Mouse (Mus musculus) embryonic fibroblast, embryonic 13.5 days (primary cell): ENCODE data around the gene Eln. TPM values are rescaled to one million over a fixed set of nuclear protein-coding genes. Genes with fewer than 3 reads are reported as not detected.

ENCODE experiments used
- H3K27ac ChIP-seq: 2 replicates; pipeline ENCODE4 v1.5.1; 2012; ENCODE audit warnings: low read length, control low read depth, inconsistent platforms; ENCODE audit not compliant: insufficient read depth
- H3K4me1 ChIP-seq: 2 replicates; pipeline ENCODE4 v1.6.1; 2011; ENCODE audit warnings: low read length; ENCODE audit not compliant: control insufficient read depth, insufficient read depth
- H3K4me3 ChIP-seq: 2 replicates; pipeline ENCODE4 v1.5.1; 2011; ENCODE audit warnings: mild to moderate bottlenecking, control low read depth, low read length; ENCODE audit not compliant: insufficient read depth
- CTCF ChIP-seq: IDR thresholded peaks from 2 replicates; pipeline ENCODE4 v1.5.1; 2011; ENCODE audit warnings: mild to moderate bottlenecking, control low read depth, low read length, moderate library complexity, borderline replicate concordance; ENCODE audit not compliant: insufficient read depth
- POLR2A ChIP-seq: IDR thresholded peaks from 2 replicates; pipeline ENCODE4 v1.6.1; 2011; ENCODE audit warnings: low read depth, mild to moderate bottlenecking, control low read depth, low read length, moderate library complexity
- polyA plus RNA-seq: library from polyadenylated mRNA; stranded (reverse); fragments of >200 nt; gene quantifications from 2 replicates; pipeline ENCODE4 v1.2.4, GENCODE M21; 2011; ENCODE audit warnings: low read depth; ENCODE audit not compliant: missing spikeins, insufficient read length

Gene Eln
- polyA plus RNA-seq, 1 experiment, result 265 TPM

DNA sequence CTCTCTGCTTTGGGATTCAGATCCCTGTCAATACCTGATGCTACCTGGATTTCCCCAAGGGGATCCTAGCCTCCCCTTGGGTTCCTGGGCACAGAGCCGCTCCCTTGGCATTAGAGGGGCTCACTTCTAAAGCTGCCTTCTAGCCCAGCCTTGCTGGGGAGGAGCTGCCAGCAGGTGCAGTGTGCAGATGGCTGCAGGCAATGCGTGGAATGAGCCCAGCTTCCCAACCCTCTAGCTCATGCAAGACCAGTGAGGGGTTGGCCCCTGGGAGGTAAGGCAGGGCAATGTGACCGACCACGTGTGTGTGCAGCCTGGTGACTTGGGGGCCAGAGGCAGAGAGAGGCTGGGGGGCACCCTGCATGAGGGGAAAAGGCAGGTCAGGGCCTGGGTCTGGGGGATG lies 90.4 kb downstream of the Eln start:
- TF ChIP-seq CTCF (no peak), POLR2A (no peak)
- H3K4me1 ChIP-seq, result no peaks in the 10 kb centered on the region
- no peak overlapping the region for H3K27ac ChIP-seq
- H3K4me3 ChIP-seq, result no peak overlapping the region

Other genes starting within 250 kb of the Eln start
- gene Clip2, start 194.9 kb downstream of the Eln start, polyA plus RNA-seq, result 20.3 and 25.6 TPM in 2 replicates
- 0.40 TPM in 1 of 2 replicates, not detected in the other for gene Syna, start 187.2 kb downstream of the Eln start, polyA plus RNA-seq
- gene Rfc2, start 166.0 kb downstream of the Eln start, polyA plus RNA-seq, result 64.6 and 81.8 TPM in 2 replicates
- 0.40 and 2.3 TPM in 2 replicates for gene Lat2, start 132.3 kb downstream of the Eln start, polyA plus RNA-seq
- 208 and 219 TPM in 2 replicates for gene Eif4h, start 107.8 kb downstream of the Eln start, polyA plus RNA-seq
- 16.5 and 18.0 TPM in 2 replicates for gene Limk1, start 58.7 kb downstream of the Eln start, polyA plus RNA-seq
- not detected in 2 replicates for gene Tmem270, start 159.4 kb upstream of the Eln start, polyA plus RNA-seq
- gene Cldn13, start 168.2 kb upstream of the Eln start, polyA plus RNA-seq, result not detected in 2 replicates
- gene Mettl27, start 185.0 kb upstream of the Eln start, polyA plus RNA-seq, result 4.1 and 4.2 TPM in 2 replicates
- not detected in 2 replicates for gene Cldn4, start 199.6 kb upstream of the Eln start, polyA plus RNA-seq
- not detected in 2 replicates for gene Cldn3, start 238.9 kb upstream of the Eln start, polyA plus RNA-seq